Mouse (Mus musculus) limb, embryonic 12.5 days (tissue): ENCODE data around the gene Dpp6. TPM values are rescaled to one million over a fixed set of nuclear protein-coding genes. Genes with fewer than 3 reads are reported as not detected.

ENCODE experiments used
- ATAC-seq: fragments of 200-750 bp; cut with Nextera tagmentation; 2 replicates; pipeline ENCODE4 v1.8.0; 2017; ENCODE audit warnings: low read depth, moderate TSS enrichment; ENCODE audit not compliant: insufficient number of reproducible peaks, insufficient read depth, low FRiP score, low TSS enrichment
- H3K27ac ChIP-seq: fragments of 300-500 bp; sonication (generic); 2 replicates; pipeline ENCODE4 v1.5.1; 2016; ENCODE audit warnings: mild to moderate bottlenecking, moderate library complexity
- H3K27me3 ChIP-seq: fragments of 300-500 bp; sonication (generic); 2 replicates; pipeline ENCODE4 v1.6.1; 2016; ENCODE audit warnings: mild to moderate bottlenecking, moderate library complexity
- H3K36me3 ChIP-seq: fragments of 300-500 bp; sonication (generic); 2 replicates; pipeline ENCODE4 v1.6.1; 2016; ENCODE audit warnings: mild to moderate bottlenecking, moderate library complexity
- H3K4me1 ChIP-seq: fragments of 300-500 bp; sonication (generic); replicated peaks from 2 replicates; pipeline ENCODE4 v1.6.1; 2016
- H3K4me2 ChIP-seq: fragments of 300-500 bp; sonication (generic); 2 replicates; pipeline ENCODE4 v1.6.1; 2016; ENCODE audit warnings: mild to moderate bottlenecking, moderate library complexity
- H3K4me3 ChIP-seq: fragments of 300-500 bp; sonication (generic); replicated peaks from 2 replicates; pipeline ENCODE4 v1.5.1; 2016; ENCODE audit warnings: mild to moderate bottlenecking
- H3K9ac ChIP-seq: fragments of 300-500 bp; sonication (generic); replicated peaks from 2 replicates; pipeline ENCODE4 v1.6.1; 2016; ENCODE audit warnings: mild to moderate bottlenecking, moderate library complexity
- H3K9me3 ChIP-seq: fragments of 300-500 bp; sonication (generic); 2 replicates; pipeline ENCODE4 v1.6.1; 2016; ENCODE audit warnings: mild to moderate bottlenecking, moderate library complexity
- WGBS: fragments of 180-500 bp; shearing (Covaris S2); methylation state at CpG from one replicate; pipeline ENCODE4 v1.1.7; 2016; 5-methylcytosine and 5-hydroxymethylcytosine counted together
- polyA plus RNA-seq: library from polyadenylated mRNA; unstranded; fragments of >200 nt; fragmentation: Nextera tagmentation; extraction: Ambion mirVana; gene quantifications from 2 replicates; pipeline ENCODE4 v1.2.1, GENCODE M21; 2016

Dpp6 gene
- polyA plus RNA-seq, 1 experiment from 2014 or later: 1.8 TPM

GRCm38 (mm10) chr5:26969941-26970590 is 153.1 kb downstream of the Dpp6 start:
- 61% methylated on average over 6 of the region's 6 CpGs for WGBS
- no peaks in the 10 kb centered on the region for H3K36me3 ChIP-seq
- no peak overlapping the region for H3K27ac ChIP-seq
- no peaks in the 10 kb centered on the region for H3K27me3 ChIP-seq
- H3K9ac ChIP-seq: no peak overlapping the region
- no peak overlapping the region for H3K4me3 ChIP-seq
- H3K9me3 ChIP-seq: no peaks in the 10 kb centered on the region
- ATAC-seq: no peak
- H3K4me2 ChIP-seq: no peak overlapping the region
- H3K4me1 ChIP-seq: no peaks in the 10 kb centered on the region

DNA sequence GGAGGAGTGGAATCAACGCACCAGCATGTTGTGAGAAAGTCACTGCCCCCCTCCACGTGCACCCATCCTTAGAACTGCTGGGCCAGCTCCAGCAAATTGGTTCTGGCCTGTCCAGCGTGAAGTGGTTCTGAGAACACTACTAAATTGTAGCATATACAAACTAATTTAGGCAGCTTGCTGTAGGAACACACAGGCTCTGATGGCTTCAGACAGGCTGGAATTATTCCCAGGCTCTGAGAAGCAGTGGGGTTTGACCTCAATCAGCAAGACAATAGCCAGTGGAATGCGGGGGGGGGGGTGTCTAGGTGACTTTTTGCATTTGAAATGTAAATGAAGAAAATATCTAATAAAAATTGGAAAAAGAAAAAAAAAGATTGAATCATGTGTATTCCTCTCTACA is 156.2 kb downstream of the Dpp6 start:
- Histone ChIP-seq H3K4me3 (no peak overlapping the region), H3K9me3 (no peaks in the 10 kb centered on the region), H3K9ac (no peak overlapping the region), H3K4me1 (no peaks in the 10 kb centered on the region), H3K27me3 (no peaks in the 10 kb centered on the region), H3K36me3 (no peaks in the 10 kb centered on the region), H3K4me2 (no peak overlapping the region), H3K27ac (no peak overlapping the region)
- WGBS: 53% methylated on average over 4 of the region's 4 CpGs
- no peak for ATAC-seq

DNA sequence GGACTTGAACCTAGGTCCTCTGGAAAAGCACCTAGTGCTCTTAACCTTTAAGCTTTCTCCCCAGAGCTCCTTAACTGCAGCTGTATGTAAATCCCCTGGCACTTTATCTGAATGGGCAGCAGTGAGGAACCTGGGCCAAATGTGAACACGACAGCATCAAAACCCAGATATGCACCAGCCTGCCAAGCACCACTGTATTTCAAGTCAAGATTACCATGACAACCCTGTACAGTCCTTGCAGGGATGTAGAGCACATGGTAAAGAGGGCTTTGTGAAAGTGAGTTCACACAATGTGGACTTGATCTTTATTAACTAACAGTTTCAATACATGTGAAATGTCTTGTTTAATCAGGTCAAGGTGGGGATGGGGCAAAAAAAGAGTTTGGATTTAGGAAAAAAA is 162.3 kb downstream of the Dpp6 start:
- Histone ChIP-seq H3K27ac (no peak overlapping the region), H3K9ac (no peak overlapping the region), H3K4me2 (no peak overlapping the region), H3K4me1 (no peaks in the 10 kb centered on the region), H3K9me3 (no peaks in the 10 kb centered on the region), H3K36me3 (no peaks in the 10 kb centered on the region), H3K27me3 (no peaks in the 10 kb centered on the region), H3K4me3 (no peak overlapping the region)
- 75% methylated on average over 1 of the region's 1 CpGs for WGBS
- ATAC-seq: no peak

GRCm38 (mm10) chr5:26979755-26980154 is 162.8 kb downstream of the Dpp6 start:
- Histone ChIP-seq H3K27ac (no peak overlapping the region), H3K36me3 (no peaks in the 10 kb centered on the region), H3K9me3 (no peaks in the 10 kb centered on the region), H3K4me2 (no peak overlapping the region), H3K4me3 (no peak overlapping the region), H3K9ac (no peak overlapping the region), H3K27me3 (no peaks in the 10 kb centered on the region), H3K4me1 (no peaks in the 10 kb centered on the region)
- WGBS: 83% methylated on average over 3 of the region's 3 CpGs
- no peak for ATAC-seq

DNA sequence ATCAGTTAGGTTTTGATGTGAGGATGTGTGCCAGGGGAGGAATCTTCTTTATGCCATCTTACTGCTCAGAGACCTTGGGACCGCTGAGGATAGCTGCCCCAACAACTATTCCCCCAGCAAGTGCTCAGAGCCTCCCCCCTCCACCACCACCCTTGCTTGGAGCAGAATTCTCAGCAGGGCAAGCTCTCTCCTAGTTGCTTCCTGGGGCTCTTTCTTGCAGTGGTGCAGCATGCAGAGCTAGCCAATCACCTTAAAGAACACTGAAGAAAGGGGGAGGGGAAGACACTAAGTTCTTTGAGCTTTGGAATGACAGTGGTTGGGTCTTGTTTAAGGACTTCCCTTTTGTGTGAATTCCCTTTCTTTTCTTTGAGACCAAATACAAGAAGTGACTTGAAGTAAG is 168.1 kb downstream of the Dpp6 start:
- no peaks in the 10 kb centered on the region for H3K36me3 ChIP-seq

DNA sequence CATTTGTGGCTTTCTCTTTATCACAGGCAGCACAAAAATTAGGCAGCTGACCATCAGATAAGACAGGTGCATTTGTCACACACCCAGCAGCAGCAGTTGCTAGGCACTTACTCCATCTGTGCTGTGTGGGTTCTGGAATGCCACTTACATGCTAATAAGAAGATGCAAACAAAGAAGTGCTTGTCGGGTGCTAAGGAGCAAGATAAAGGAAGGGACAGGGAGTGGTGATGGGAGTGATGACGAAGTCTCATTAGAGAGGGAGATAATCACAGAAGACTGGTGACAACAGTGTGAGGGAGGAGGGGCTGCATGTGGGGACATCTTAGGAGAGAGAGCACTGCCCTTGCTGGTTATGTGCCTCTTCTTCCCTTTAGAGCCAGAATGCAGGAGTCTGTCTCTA is 174.6 kb downstream of the Dpp6 start:
- Histone ChIP-seq H3K4me3 (no peak overlapping the region), H3K27ac (no peak overlapping the region), H3K4me2 (no peak overlapping the region), H3K4me1 (no peaks in the 10 kb centered on the region), H3K36me3 (no peaks in the 10 kb centered on the region), H3K27me3 (no peaks in the 10 kb centered on the region), H3K9me3 (no peaks in the 10 kb centered on the region), H3K9ac (no peak overlapping the region)
- no peak for ATAC-seq
- 24% methylated on average over 2 of the region's 2 CpGs for WGBS

More for the DNA sequence above, 168.1 kb downstream of the Dpp6 start:
- Histone ChIP-seq H3K4me1 (no peaks in the 10 kb centered on the region), H3K9me3 (no peaks in the 10 kb centered on the region), H3K27ac (no peak overlapping the region), H3K27me3 (no peaks in the 10 kb centered on the region), H3K9ac (no peak overlapping the region), H3K4me3 (no peak overlapping the region), H3K4me2 (no peak overlapping the region)
- 14% methylated on average over 1 of the region's 1 CpGs for WGBS
- no peak for ATAC-seq

GRCm38 (mm10) chr5:27003537-27003936 is 186.5 kb downstream of the Dpp6 start:
- H3K4me3 ChIP-seq: no peak overlapping the region
- no peaks in the 10 kb centered on the region for H3K36me3 ChIP-seq
- no peak overlapping the region for H3K4me2 ChIP-seq
- H3K9me3 ChIP-seq: no peaks in the 10 kb centered on the region
- ATAC-seq: no peak
- no peak overlapping the region for H3K27ac ChIP-seq
- WGBS: 92% methylated on average over 7 of the region's 7 CpGs
- H3K9ac ChIP-seq: no peak overlapping the region
- no peaks in the 10 kb centered on the region for H3K4me1 ChIP-seq
- no peaks in the 10 kb centered on the region for H3K27me3 ChIP-seq

GRCm38 (mm10) chr5:27009157-27009556 is 192.2 kb downstream of the Dpp6 start:
- Histone ChIP-seq H3K4me2 (no peak overlapping the region), H3K36me3 (no peaks in the 10 kb centered on the region), H3K4me1 (no peaks in the 10 kb centered on the region), H3K27ac (no peak overlapping the region), H3K9me3 (no peaks in the 10 kb centered on the region), H3K27me3 (no peaks in the 10 kb centered on the region), H3K9ac (no peak overlapping the region), H3K4me3 (no peak overlapping the region)
- ATAC-seq: no peak

DNA sequence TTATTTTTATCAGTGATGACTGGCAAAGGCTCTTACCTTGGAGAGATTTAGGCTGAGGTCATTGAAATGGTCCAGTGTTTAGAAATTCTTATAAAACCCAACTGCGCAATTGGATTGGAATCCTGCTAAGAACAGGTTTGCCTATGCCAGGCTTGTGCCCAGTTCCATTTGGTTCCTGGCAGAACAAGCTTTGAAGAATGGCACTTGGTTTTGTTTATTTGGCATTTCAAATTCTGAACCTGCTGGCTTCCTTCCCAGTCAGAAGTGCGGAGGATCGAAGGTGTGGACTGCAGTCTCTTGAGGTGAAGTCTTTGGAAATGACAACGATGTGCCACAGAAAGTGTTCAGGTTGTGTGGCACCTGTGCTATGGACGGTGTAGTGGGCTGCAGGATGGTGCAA is 193.6 kb downstream of the Dpp6 start:
- H3K4me2 ChIP-seq: no peak overlapping the region
- H3K4me1 ChIP-seq: no peaks in the 10 kb centered on the region
- ATAC-seq: no peak
- H3K27me3 ChIP-seq: no peaks in the 10 kb centered on the region
- no peak overlapping the region for H3K4me3 ChIP-seq
- WGBS: 89% methylated on average over 5 of the region's 5 CpGs
- H3K36me3 ChIP-seq: no peaks in the 10 kb centered on the region
- no peak overlapping the region for H3K27ac ChIP-seq
- no peaks in the 10 kb centered on the region for H3K9me3 ChIP-seq
- H3K9ac ChIP-seq: no peak overlapping the region

- H3K4me1 ChIP-seq: no peaks in the 10 kb centered on the region
- 73% methylated on average over 3 of the region's 3 CpGs for WGBS
- no peaks in the 10 kb centered on the region for H3K27me3 ChIP-seq
- H3K4me3 ChIP-seq: no peak overlapping the region
- H3K27ac ChIP-seq: no peak overlapping the region
- no peak overlapping the region for H3K9ac ChIP-seq
- H3K36me3 ChIP-seq: no peaks in the 10 kb centered on the region
- no peak overlapping the region for H3K4me2 ChIP-seq
- ATAC-seq: no peak
- H3K9me3 ChIP-seq: no peaks in the 10 kb centered on the region
Measured at GRCm38 (mm10) chr5:27018314-27018956, 201.4 kb downstream of the Dpp6 start.

DNA sequence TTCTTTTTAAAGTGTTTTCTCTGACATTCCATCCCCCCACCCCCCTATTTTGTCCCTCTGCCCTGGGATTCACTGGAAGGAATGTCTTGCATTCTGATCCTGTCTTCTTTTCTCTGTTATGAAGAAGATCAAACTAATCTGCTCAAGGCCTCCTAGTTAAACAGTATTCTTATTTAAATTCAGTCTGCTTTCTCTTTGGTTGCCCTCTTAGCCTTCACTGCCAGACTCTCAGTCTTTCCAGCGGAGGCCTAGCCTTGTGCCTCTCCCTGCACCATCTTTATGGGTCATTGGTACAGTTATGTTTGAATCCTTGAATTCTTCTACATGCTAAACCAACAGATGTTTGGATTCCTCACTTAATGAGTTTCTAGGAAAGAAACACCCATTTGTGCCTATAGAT is 211.6 kb downstream of the Dpp6 start:
- Histone ChIP-seq H3K27ac (no peak overlapping the region), H3K4me3 (no peak overlapping the region), H3K27me3 (no peaks in the 10 kb centered on the region), H3K4me1 (no peaks in the 10 kb centered on the region), H3K4me2 (no peak overlapping the region), H3K36me3 (no peaks in the 10 kb centered on the region), H3K9ac (no peak overlapping the region), H3K9me3 (no peaks in the 10 kb centered on the region)
- ATAC-seq: no peak
- WGBS: 81% methylated on average over 1 of the region's 1 CpGs

GRCm38 (mm10) chr5:27029784-27030183 is 212.8 kb downstream of the Dpp6 start:
- H3K27ac ChIP-seq: no peak overlapping the region
- H3K4me3 ChIP-seq: no peak overlapping the region
- no peak for ATAC-seq
- H3K9ac ChIP-seq: no peak overlapping the region
- 17% methylated on average over 5 of the region's 5 CpGs for WGBS
- H3K36me3 ChIP-seq: no peaks in the 10 kb centered on the region
- H3K27me3 ChIP-seq: no peaks in the 10 kb centered on the region
- H3K9me3 ChIP-seq: no peaks in the 10 kb centered on the region
- H3K4me1 ChIP-seq: no peaks in the 10 kb centered on the region
- H3K4me2 ChIP-seq: no peak overlapping the region
